Comparison of ENCODE assay signal across 8 mouse cellular contexts in the genomic region with DNA sequence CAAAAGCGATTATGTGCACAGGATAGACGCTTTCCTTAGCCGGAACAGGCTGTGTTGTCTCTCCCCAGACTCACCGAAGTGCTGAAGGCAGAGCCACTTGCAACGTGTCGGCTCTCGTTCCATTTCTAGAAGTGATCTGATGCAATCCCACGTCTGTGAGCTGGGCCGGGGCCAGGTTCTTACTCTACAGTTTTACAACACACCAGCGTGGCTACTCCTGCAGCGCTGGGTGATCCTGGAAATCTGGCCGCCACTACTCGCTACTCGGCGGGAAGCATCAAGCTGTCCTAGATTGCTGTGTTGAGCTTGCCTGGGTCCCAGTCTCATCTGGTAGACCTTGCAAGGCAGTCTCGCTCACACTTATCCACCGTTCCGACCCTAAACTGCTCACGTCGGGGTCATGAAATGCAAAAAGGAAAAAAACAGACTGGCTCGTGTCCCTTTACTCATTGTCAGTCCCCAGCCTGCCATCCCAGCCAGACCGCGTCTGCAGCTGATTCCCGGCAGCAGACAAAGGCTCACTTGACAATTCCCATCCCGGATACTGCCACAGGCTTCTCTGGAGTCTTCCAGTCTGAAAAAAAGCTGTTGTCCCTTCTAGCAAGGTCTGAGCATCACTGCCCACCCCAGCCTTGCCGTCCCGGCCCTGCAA. TPM values are rescaled to one million over a fixed set of nuclear protein-coding genes. Genes with fewer than 3 reads are reported as not detected.
DNase-seq lines count a peak whose midpoint lies in the region; ATAC-seq and TF ChIP-seq lines count a peak whose summit lies in the region.

No protein-coding gene starts in this region.

- peak overlapping the region; percentile 84 for H3K4me3 ChIP-seq in cerebellum, adult 2 months (replicated peaks; ENCODE audit: insufficient read depth, low read depth, low read length)
- H3K4me3 ChIP-seq in lung, embryonic 16.5 days (ENCODE audit: low read length): peak overlapping the region; percentile 43

- H3K36me3 ChIP-seq in lung, embryonic 16.5 days (ENCODE audit: control insufficient read depth, insufficient read depth, low read length): no peaks in the 10 kb centered on the region

- H3K27me3 ChIP-seq in cerebellum, adult 2 months (ENCODE audit: control insufficient read depth, insufficient read depth, low read length): no peaks in the 10 kb centered on the region
- H3K27me3 ChIP-seq in lung, embryonic 16.5 days (ENCODE audit: control insufficient read depth, insufficient read depth, low read depth, low read length): no peaks in the 10 kb centered on the region; the same call in 1 of the 2 replicates

- WGBS in cerebellum, adult 2 months: under 1% methylated on average over 27 of the region's 27 CpGs
- WGBS in lung, embryonic 16.5 days: under 1% methylated on average over 27 of the region's 27 CpGs

- peak overlapping the region; percentile 75 for H3K4me2 ChIP-seq in lung, embryonic 16.5 days (ENCODE audit: low read depth, low read length)

- H3K9me3 ChIP-seq in lung, embryonic 16.5 days (ENCODE audit: control insufficient read depth, low read length): no peaks in the 10 kb centered on the region

- H3K9ac ChIP-seq in lung, embryonic 16.5 days (ENCODE audit: low read length): peak overlapping the region; percentile 52

- H3K4me1 ChIP-seq in cerebellum, adult 2 months (ENCODE audit: control insufficient read depth, insufficient read depth, low read length): no peaks in the 10 kb centered on the region
- H3K4me1 ChIP-seq in lung, embryonic 16.5 days (replicated peaks; ENCODE audit: control insufficient read depth, insufficient read depth, low read length): peaks cover 13% of the 10 kb centered on the region; the same call in 1 of the 2 replicates

- TF ChIP-seq POLR2A in cerebellum, adult 2 months (IDR thresholded peaks at IDR 0.05; ENCODE audit: borderline replicate concordance, insufficient read depth, low read length): no peak

- peak; percentile 83 for ATAC-seq in lung, embryonic 16.5 days (ENCODE audit: low read depth)
- no peak for ATAC-seq in erythroid progenitor cell, adult 5-6 weeks (replicated peaks; ENCODE audit: low FRiP score, poor library complexity, severe bottlenecking)

- no peak for TF ChIP-seq CTCF in cerebellum, adult 2 months (IDR thresholded peaks at IDR 0.05; ENCODE audit: borderline replicate concordance, insufficient read depth, low read depth, low read length)

- DNase-seq in R1 (ENCODE audit: low read depth, low spot score): peak; percentile 19
- DNase-seq in cerebellum, adult 2 months: peak; percentile 64 to 66
- peak; percentile 54 to 85 for DNase-seq in frontal cortex, adult 2 months (ENCODE audit: extremely low spot score in 1 of 2, low spot score in 1 of 2)
- DNase-seq in heart, postnatal 4 days: peak; percentile 67
- DNase-seq in layer of hippocampus, postnatal 25 days (ENCODE audit: extremely low spot score in 1 of 2, low spot score in 1 of 2): peak; percentile 28 to 38
- DNase-seq in retina, embryonic 14.5 days (ENCODE audit: low spot score): peak; percentile 42

- peak overlapping the region; percentile 11; the same call in 1 of the 2 replicates for H3K27ac ChIP-seq in cerebellum, adult 2 months (ENCODE audit: insufficient read depth, low read length)
- H3K27ac ChIP-seq in lung, embryonic 16.5 days (ENCODE audit: low read length): no peak overlapping the region

RNA-seq across cellular contexts. Expression of gene Aldh1l2, which starts 0.6 kb away (rescaled TPM):
- polyA plus RNA-seq in cerebellum, adult 2 months (2012; rRNA removed): 8.9 and 9.1 TPM in 2 replicates
- 2.5 and 3.6 TPM in 2 replicates for polyA plus RNA-seq in frontal cortex, adult 2 months (2012; rRNA removed)
- total RNA-seq in heart, postnatal 4 days (2021): 10 to 100 TPM; 31.3 to 36.3 TPM
- 1 to 10 TPM; 2.5 TPM for total RNA-seq in layer of hippocampus, postnatal 25 days (2021)
- 2.2 and 2.5 TPM in 2 replicates for polyA plus RNA-seq in lung, embryonic 16.5 days (2015; fragmentation: Nextera tagmentation; extraction: Ambion mirVana)
- not detected in 2 replicates for total RNA-seq in erythroid progenitor cell, adult 5-6 weeks (2015; ENCODE audit: low replicate concordance)
- total RNA-seq in erythroid progenitor cell, adult 5-6 weeks (2017; ENCODE audit: low replicate concordance): not detected in 2 replicates

RNA-seq across cellular contexts. Expression of gene Washc4, which starts 10.2 kb away (rescaled TPM):
- polyA plus RNA-seq in cerebellum, adult 2 months (2012; rRNA removed): 18.6 and 19.1 TPM in 2 replicates
- 14.4 and 15.6 TPM in 2 replicates for polyA plus RNA-seq in frontal cortex, adult 2 months (2012; rRNA removed)
- 10 to 100 TPM; 14.1 to 14.9 TPM for total RNA-seq in heart, postnatal 4 days (2021)
- 10 to 100 TPM; 25.0 to 28.3 TPM for total RNA-seq in layer of hippocampus, postnatal 25 days (2021)
- polyA plus RNA-seq in lung, embryonic 16.5 days (2015; fragmentation: Nextera tagmentation; extraction: Ambion mirVana): 36.6 and 38.2 TPM in 2 replicates
- total RNA-seq in erythroid progenitor cell, adult 5-6 weeks (2015; ENCODE audit: low replicate concordance): 4.2 and 9.4 TPM in 2 replicates
- total RNA-seq in erythroid progenitor cell, adult 5-6 weeks (2017; ENCODE audit: low replicate concordance): 5.4 and 10.3 TPM in 2 replicates

Comparison
In these comparisons a context has a peak if more than half of its experiments do, and no peak if none do; other contexts are left out.
1. DNase-seq: peak in every context shown above with its lines; median percentile 70 in frontal cortex, adult 2 months; 67 in heart, postnatal 4 days; 65 in cerebellum, adult 2 months; 42 in retina, embryonic 14.5 days; 33 in layer of hippocampus, postnatal 25 days; 19 in R1.
2. RNA of gene Aldh1l2, which starts 0.6 kb away (total RNA-seq): 31.3 to 36.3 TPM in heart, postnatal 4 days; 2.5 TPM in layer of hippocampus, postnatal 25 days and not detected in erythroid progenitor cell, adult 5-6 weeks; every median in the first group is over 4 times any median in the second.